Mouse (Mus musculus) gastrocnemius, postnatal 25 days (tissue): ENCODE measurements around the gene Bcr. TPM values are rescaled to one million over a fixed set of nuclear protein-coding genes. Genes with fewer than 3 reads are reported as not detected.

ENCODE experiments used
- DNase-seq: peaks from one replicate; pipeline ENCODE4 v3.0.0; 2022
- total RNA-seq, 2 experiments: library from RNA; stranded (reverse); gene quantifications; 1 replicate in 1 of 2; 2 replicates in 1 of 2; pipeline ENCODE4 v1.2.3; 2021

The Bcr gene
- total RNA-seq, 2 experiments from 2014 or later = 3.6 to 4.8 TPM

GRCm38 (mm10) chr10:75093252-75093987 is 33.0 kb downstream of the Bcr start:
- DNase-seq = no peak

GRCm38 (mm10) chr10:75094338-75094737 is 33.9 kb downstream of the Bcr start:
- no peak for DNase-seq

- no peak for DNase-seq
Measured at GRCm38 (mm10) chr10:75095216-75095615, 34.8 kb downstream of the Bcr start.

GRCm38 (mm10) chr10:75098446-75099183 is 38.2 kb downstream of the Bcr start:
- no peak for DNase-seq

GRCm38 (mm10) chr10:75100298-75100697 is 39.9 kb downstream of the Bcr start:
- DNase-seq = no peak

GRCm38 (mm10) chr10:75103502-75103901 is 43.1 kb downstream of the Bcr start:
- no peak for DNase-seq

- peak; percentile 77 for DNase-seq
Measured at GRCm38 (mm10) chr10:75104191-75105098, 44.1 kb downstream of the Bcr start.

GRCm38 (mm10) chr10:75105099-75105461 is 44.7 kb downstream of the Bcr start:
- DNase-seq = peak; percentile 34

GRCm38 (mm10) chr10:75105687-75106086 is 45.3 kb downstream of the Bcr start:
- no peak for DNase-seq

- DNase-seq = no peak
Measured at GRCm38 (mm10) chr10:75106940-75107381, 46.6 kb downstream of the Bcr start.

GRCm38 (mm10) chr10:75108092-75108491 is 47.7 kb downstream of the Bcr start:
- DNase-seq = no peak

GRCm38 (mm10) chr10:75111446-75112201 is 51.2 kb downstream of the Bcr start:
- DNase-seq = no peak

- no peak for DNase-seq
Measured at GRCm38 (mm10) chr10:75112405-75112804, 52.0 kb downstream of the Bcr start.

GRCm38 (mm10) chr10:75113620-75114019 is 53.2 kb downstream of the Bcr start:
- DNase-seq = no peak

- DNase-seq = no peak
Measured at GRCm38 (mm10) chr10:75115240-75115639, 54.8 kb downstream of the Bcr start.

GRCm38 (mm10) chr10:75116842-75117457 is 56.6 kb downstream of the Bcr start:
- DNase-seq = peak; percentile 25

GRCm38 (mm10) chr10:75118444-75118843 is 58.1 kb downstream of the Bcr start:
- DNase-seq = no peak

- DNase-seq = no peak
Measured at GRCm38 (mm10) chr10:75119396-75119795, 59.0 kb downstream of the Bcr start.

GRCm38 (mm10) chr10:75120176-75120575 is 59.8 kb downstream of the Bcr start:
- no peak for DNase-seq

GRCm38 (mm10) chr10:75121028-75121427 is 60.6 kb downstream of the Bcr start:
- DNase-seq = peak; percentile 60

GRCm38 (mm10) chr10:75125577-75125976 is 65.2 kb downstream of the Bcr start:
- DNase-seq = no peak
